Mouse (Mus musculus) heart, adult 8-10 months (tissue): ENCODE results near the gene AC134908.4. TPM values are rescaled to one million over a fixed set of nuclear protein-coding genes. Genes with fewer than 3 reads are reported as not detected.
A peak's percentile ranks its signal among the peaks of the same experiment; 100 is the strongest.
"Not testable (repeated sequence)": the region's sequence is repeated elsewhere in the genome, so short reads cannot be mapped to it uniquely, and the experiment has no call there.

ENCODE experiments used
- DNase-seq: peaks from one replicate; pipeline ENCODE4 v3.0.0; 2022; ENCODE audit warnings: low spot score
- total RNA-seq, 4 experiments: library from RNA; stranded (reverse); gene quantifications; 2 replicates each; pipeline ENCODE4 v1.2.4; 2022

The AC134908.4 gene
- total RNA-seq, 4 experiments from 2014 or later = 0.72 to 1.8 TPM; not detected in 2

- no peak for DNase-seq
Measured at GRCm38 (mm10) chr17:25808789-25809605, 13.5 kb upstream of the AC134908.4 start, which contains the start of gene Fbxl16. Gene Fbxl16 (plus strand): TSS chr17:25809085.

GRCm38 (mm10) chr17:25808028-25808427, 12.6 kb upstream of the AC134908.4 start:
- DNase-seq = no peak

GRCm38 (mm10) chr17:25807452-25807851, 12.0 kb upstream of the AC134908.4 start:
- DNase-seq = not testable (repeated sequence)

GRCm38 (mm10) chr17:25806507-25806906, 11.0 kb upstream of the AC134908.4 start:
- no peak for DNase-seq

GRCm38 (mm10) chr17:25802825-25803517, 7.5 kb upstream of the AC134908.4 start:
- DNase-seq = peak; percentile 47

- DNase-seq = peak; percentile 75
Measured at GRCm38 (mm10) chr17:25801029-25801428, 5.6 kb upstream of the AC134908.4 start.

- peak; percentile 89 for DNase-seq
Measured at GRCm38 (mm10) chr17:25796951-25797369, 1.5 kb upstream of the AC134908.4 start, which contains the start of gene Metrn. Gene Metrn (minus strand): TSS chr17:25797136.

GRCm38 (mm10) chr17:25796211-25796771, 832 bp upstream of the AC134908.4 start:
- DNase-seq = no peak

- DNase-seq = no peak
Measured at GRCm38 (mm10) chr17:25794998-25795397, 461 bp downstream of the AC134908.4 start.

GRCm38 (mm10) chr17:25794197-25794596, 1.3 kb downstream of the AC134908.4 start:
- no peak for DNase-seq

GRCm38 (mm10) chr17:25792615-25793014, 2.8 kb downstream of the AC134908.4 start, which contains the start of gene Fam173a:
Gene Fam173a (minus strand): TSS chr17:25792901.
- peak; percentile 83 for DNase-seq

- DNase-seq = peak; percentile 83
Measured at GRCm38 (mm10) chr17:25791843-25792527, 3.5 kb downstream of the AC134908.4 start.

- DNase-seq = no peak
Measured at GRCm38 (mm10) chr17:25791320-25791842, 4.1 kb downstream of the AC134908.4 start.

GRCm38 (mm10) chr17:25786781-25787504, 8.5 kb downstream of the AC134908.4 start:
- no peak for DNase-seq

- no peak for DNase-seq
Measured at GRCm38 (mm10) chr17:25786280-25786679, 9.2 kb downstream of the AC134908.4 start, which contains the start of gene Ccdc78. Gene Ccdc78 (plus strand): TSS chr17:25786580.

GRCm38 (mm10) chr17:25785281-25785745, 10.1 kb downstream of the AC134908.4 start, which contains the start of gene Haghl:
Gene Haghl (minus strand): TSS chr17:25785673.
- DNase-seq = peak; percentile 96

GRCm38 (mm10) chr17:25783861-25784574, 11.4 kb downstream of the AC134908.4 start:
- no peak for DNase-seq

- DNase-seq = no peak
Measured at GRCm38 (mm10) chr17:25783086-25783485, 12.4 kb downstream of the AC134908.4 start.

GRCm38 (mm10) chr17:25781339-25781738, 14.1 kb downstream of the AC134908.4 start:
- DNase-seq = no peak

GRCm38 (mm10) chr17:25777948-25778347, 17.5 kb downstream of the AC134908.4 start:
- no peak for DNase-seq
